Mouse (Mus musculus): ENCODE results near the gene Mtfmt.

Gene Mtfmt

GRCm38 (mm10) chr9:65435671-65436301, at the start of gene Mtfmt:
Gene Mtfmt (plus strand): TSS chr9:65435782.
- DNase-seq (ENCODE audit: inconsistent ontology term), result peak; percentile 94

GRCm38 (mm10) chr9:65386373-65387140, 49.0 kb upstream of the Mtfmt start:
- DNase-seq (ENCODE audit: inconsistent ontology term), result no peak

- DNase-seq (ENCODE audit: inconsistent ontology term), result peak; percentile 19
Observed at GRCm38 (mm10) chr9:65390752-65391612, 44.6 kb upstream of the Mtfmt start.

GRCm38 (mm10) chr9:65391613-65391964, 44.0 kb upstream of the Mtfmt start, which contains the start of gene Kbtbd13:
Gene Kbtbd13 (minus strand): TSS chr9:65391652.
- no peak for DNase-seq (ENCODE audit: inconsistent ontology term)

GRCm38 (mm10) chr9:65392638-65393364, 42.8 kb upstream of the Mtfmt start:
- peak; percentile 46 for DNase-seq (ENCODE audit: inconsistent ontology term)

- DNase-seq (ENCODE audit: inconsistent ontology term), result no peak
Observed at GRCm38 (mm10) chr9:65393606-65394005, 42.0 kb upstream of the Mtfmt start.

- DNase-seq (ENCODE audit: inconsistent ontology term), result no peak
Observed at GRCm38 (mm10) chr9:65394360-65394759, 41.2 kb upstream of the Mtfmt start.

GRCm38 (mm10) chr9:65398279-65398678, 37.3 kb upstream of the Mtfmt start, which contains the start of gene Rasl12:
Gene Rasl12 (plus strand): TSS chr9:65398506.
- peak; percentile 82 for DNase-seq (ENCODE audit: inconsistent ontology term)

- DNase-seq (ENCODE audit: inconsistent ontology term), result no peak
Observed at GRCm38 (mm10) chr9:65399934-65400333, 35.6 kb upstream of the Mtfmt start.

- DNase-seq (ENCODE audit: inconsistent ontology term), result peak; percentile 83
Observed at GRCm38 (mm10) chr9:65404331-65405183, 31.0 kb upstream of the Mtfmt start.

- DNase-seq (ENCODE audit: inconsistent ontology term), result no peak
Observed at GRCm38 (mm10) chr9:65405184-65405449, 30.5 kb upstream of the Mtfmt start.

GRCm38 (mm10) chr9:65407327-65407726, 28.3 kb upstream of the Mtfmt start:
- no peak for DNase-seq (ENCODE audit: inconsistent ontology term)

GRCm38 (mm10) chr9:65407861-65408260, 27.7 kb upstream of the Mtfmt start:
- DNase-seq (ENCODE audit: inconsistent ontology term), result no peak

GRCm38 (mm10) chr9:65408871-65409295, 26.7 kb upstream of the Mtfmt start:
- no peak for DNase-seq (ENCODE audit: inconsistent ontology term)

- DNase-seq (ENCODE audit: inconsistent ontology term), result no peak
Observed at GRCm38 (mm10) chr9:65410378-65410777, 25.2 kb upstream of the Mtfmt start.

GRCm38 (mm10) chr9:65411326-65411725, 24.3 kb upstream of the Mtfmt start:
- DNase-seq (ENCODE audit: inconsistent ontology term), result no peak

GRCm38 (mm10) chr9:65417738-65418137, 17.8 kb upstream of the Mtfmt start:
- DNase-seq (ENCODE audit: inconsistent ontology term), result no peak

GRCm38 (mm10) chr9:65419633-65420032, 15.9 kb upstream of the Mtfmt start:
- DNase-seq (ENCODE audit: inconsistent ontology term), result no peak

- DNase-seq (ENCODE audit: inconsistent ontology term), result no peak
Observed at GRCm38 (mm10) chr9:65422760-65423501, 12.7 kb upstream of the Mtfmt start, which contains the start of gene Slc51b. Gene Slc51b (minus strand): TSS chr9:65422955.

- DNase-seq (ENCODE audit: inconsistent ontology term), result no peak
Observed at GRCm38 (mm10) chr9:65424393-65424792, 11.2 kb upstream of the Mtfmt start.
